Mouse (Mus musculus): ENCODE measurements around the gene Tm4sf5.
"Not testable (repeated sequence)": the region's sequence is repeated elsewhere in the genome, so short reads cannot be mapped to it uniquely, and the experiment has no call there.

Gene Tm4sf5

DNA sequence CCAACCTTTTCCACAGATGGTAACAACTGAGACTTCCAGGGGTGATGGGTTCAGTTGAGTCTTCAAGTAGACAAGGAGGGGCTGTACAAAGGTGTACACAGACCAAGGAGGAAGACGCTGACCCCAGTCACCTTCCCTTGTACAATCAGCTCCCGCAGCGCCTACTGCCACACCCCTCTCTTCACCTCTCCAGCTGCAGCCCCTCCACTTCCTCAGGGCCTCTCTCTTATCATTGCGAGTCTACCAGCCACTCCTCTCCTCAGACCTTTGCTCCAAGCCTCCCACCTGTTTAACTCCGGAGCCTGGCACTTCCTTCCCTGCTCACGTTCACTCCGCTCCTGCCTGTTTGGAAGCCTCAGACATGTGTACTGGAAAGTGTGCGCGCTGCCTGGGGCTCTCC, at the start of gene Tm4sf5:
TSS of gene Tm4sf5 (plus strand) at position 275 of the 400 bp plus-strand sequence.
- no peak for DNase-seq (ENCODE audit: low read depth)

DNA sequence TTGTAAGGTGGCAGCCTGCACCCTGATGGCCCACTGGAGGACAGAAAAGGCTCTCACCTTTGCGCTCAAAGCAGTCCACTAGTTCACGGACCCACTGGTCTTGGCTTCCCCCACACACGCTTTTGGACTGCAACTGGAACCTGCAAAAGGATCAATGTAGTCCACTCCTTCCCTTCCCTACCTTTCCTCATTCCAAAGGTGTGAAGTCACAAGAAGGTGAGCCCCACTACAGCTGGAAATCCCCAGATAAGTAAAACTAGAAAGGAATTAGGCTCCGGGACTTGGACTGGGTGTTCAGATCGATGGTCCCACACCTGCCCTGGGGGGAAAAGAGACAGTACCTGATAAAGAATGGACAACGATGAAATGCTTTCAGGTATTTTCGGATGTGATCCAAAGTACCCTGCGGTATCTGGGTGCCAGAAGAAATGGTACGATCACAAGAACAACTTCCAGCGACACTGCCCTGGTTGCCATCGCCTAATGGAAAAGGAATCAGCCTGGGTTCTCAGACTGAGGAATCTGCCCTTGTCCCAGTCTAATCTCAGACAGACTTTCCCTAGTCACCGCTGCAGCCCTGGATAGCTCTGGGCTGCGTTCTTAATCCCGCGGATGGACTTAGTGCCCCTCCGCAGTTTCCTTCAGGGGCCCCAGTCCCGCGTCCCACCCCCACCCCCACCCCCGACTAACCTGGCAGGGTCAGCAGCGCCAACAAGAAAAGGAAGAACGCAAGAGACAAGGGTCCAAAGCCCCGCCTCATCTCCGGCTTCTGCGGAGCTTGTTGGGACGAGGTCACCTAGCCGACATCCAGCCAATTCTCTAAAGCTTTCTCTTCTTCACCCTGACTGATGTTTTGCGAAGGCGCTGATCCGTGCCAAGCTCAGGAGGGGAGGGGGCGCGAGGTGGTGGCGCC, 46.1 kb upstream of the Tm4sf5 start, which contains the start of gene Zmynd15:
TSS of gene Zmynd15 (plus strand) at position 746 of the 913 bp plus-strand sequence.
- no peak for DNase-seq (ENCODE audit: low read depth)

DNA sequence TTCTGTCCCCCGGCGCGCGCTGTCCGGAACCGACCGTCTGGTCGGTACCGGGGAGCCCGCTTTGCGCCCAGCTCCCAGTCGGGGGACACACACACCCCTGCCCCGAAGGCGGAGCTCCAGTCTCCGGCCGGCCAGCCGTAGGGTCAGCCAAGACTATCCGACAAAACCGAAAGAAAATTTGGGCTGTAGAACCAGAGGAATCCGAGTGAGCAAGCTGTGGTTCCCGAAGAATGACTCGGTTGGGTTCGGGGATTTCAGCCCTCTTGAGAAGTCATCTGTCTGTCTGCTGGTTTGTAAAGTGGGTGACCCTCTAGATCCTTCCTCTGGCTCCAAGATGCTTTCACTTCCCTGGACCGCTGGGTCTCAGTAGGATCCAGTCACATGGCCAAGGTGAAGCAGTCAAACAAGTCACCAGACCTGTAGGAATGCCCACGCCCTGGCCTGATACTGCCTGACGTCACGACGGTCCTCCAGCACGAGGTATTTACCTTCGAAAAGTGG, 45.4 kb upstream of the Tm4sf5 start, which contains the start of gene Cxcl16:
TSS of gene Cxcl16 (minus strand) at position 384 of the 501 bp plus-strand sequence.
- no peak for DNase-seq (ENCODE audit: low read depth)

DNA sequence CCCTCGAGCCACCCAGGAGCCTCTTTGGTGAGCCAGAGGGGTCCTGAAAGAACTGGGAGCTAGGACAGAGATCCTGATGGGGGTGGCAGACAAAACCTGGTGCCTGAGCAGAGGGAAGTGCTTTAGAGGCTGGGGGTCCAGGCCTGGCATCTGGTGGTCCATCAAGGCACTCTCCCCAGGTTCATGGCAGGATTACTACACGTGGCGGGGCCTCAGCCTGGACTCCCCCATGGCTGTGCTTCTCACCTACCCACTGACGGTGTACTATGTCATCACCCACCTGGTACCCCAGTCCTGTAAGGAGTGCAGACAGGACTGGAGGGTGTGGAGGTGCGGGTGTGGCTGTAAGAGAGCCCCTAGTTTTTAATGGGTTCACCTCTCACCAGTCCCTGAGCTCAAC, 41.1 kb upstream of the Tm4sf5 start:
- no peak for DNase-seq (ENCODE audit: low read depth)

DNA sequence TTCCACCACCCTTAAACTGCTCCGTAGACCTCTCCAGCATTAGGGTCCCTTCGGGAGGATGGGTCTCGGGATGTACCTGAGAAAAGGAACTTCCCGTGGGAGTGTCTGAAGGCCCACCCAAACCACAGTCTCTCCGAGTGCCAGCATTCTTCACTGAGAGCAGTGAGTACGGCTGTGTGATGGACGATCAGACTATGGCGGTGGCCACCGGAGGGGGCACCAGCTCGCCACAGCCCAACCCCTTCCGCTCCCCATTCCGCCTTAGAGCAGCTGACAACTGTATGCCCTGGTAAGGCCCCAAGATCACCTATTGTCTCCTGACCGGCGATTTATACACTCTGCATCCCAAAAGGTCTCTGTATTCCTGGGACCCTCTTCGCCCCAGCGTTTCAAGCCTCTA, 39.8 kb upstream of the Tm4sf5 start:
- no peak for DNase-seq (ENCODE audit: low read depth)

DNA sequence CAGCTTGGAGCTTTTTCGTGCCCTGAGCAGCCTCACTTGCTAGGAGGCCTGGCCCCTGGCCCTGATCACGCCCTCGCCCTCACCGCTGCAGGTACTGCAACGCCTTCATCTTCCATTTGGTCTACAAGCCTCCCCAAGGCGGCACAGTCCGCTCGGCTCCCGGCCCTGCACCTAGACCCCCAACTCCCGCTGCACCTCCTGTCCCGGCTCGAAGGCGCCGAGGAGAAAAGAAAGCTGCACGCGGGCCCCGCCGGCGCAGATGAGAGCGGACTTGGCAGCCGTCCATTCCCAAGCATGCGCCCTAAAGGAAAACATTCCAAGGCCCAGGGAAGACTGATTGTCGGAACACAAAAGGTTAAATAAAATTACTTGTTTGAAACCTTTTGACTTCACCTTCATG, 39.2 kb upstream of the Tm4sf5 start:
- DNase-seq (ENCODE audit: low read depth) = no peak

DNA sequence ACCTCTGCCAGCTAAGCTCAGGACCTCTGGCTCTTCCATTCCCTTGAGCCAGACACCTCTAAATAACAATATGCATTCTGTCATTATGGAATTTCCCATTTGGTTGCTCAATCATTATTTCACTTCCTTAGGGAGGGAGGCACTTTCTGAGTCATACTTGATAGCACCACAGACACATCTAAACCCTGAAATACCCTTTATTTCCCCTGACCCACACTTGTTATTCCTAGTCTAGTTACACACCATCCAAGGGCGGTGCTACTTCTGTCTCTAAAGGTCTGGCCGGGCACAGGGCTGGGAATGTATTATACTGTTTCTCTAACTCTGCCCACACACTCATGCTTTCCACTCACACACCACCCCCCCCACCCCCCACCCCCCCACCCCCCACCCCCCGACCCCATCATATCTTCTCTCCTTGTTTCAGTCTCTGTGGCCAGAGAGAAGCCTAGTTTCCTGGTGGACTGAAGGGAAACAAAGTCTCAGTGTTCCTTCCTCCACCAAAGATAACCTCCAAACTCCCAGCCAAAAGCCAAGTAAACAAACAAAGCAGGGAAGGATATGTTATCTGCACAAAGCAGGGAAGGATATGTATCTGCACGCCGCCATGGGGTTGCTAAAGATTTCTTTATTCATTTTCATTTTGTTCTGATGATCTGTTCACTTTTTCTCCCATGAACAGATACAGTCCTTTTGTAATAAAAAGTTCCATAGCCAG, 37.0 kb upstream of the Tm4sf5 start:
- no peak for DNase-seq (ENCODE audit: low read depth)

DNA sequence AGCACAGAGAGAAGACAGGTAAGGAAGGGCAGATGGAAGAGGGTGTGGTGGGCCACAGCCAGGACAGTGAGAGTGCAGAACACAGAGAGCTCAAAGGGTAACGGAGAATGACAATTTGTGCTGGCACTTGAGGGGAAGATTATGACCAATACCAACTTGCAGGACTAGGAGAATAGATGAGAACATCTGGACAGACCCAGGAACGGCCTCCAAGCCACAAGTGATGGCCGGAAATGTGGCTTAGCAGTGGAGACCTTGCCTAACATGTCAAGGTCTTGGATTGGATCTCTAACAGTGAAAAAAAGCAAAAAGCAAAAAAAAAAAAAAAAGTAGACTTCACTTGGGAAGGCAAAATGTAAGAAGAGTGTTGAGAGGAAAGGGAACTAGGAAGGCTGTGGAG, 35.3 kb upstream of the Tm4sf5 start:
- DNase-seq (ENCODE audit: low read depth) = no peak

DNA sequence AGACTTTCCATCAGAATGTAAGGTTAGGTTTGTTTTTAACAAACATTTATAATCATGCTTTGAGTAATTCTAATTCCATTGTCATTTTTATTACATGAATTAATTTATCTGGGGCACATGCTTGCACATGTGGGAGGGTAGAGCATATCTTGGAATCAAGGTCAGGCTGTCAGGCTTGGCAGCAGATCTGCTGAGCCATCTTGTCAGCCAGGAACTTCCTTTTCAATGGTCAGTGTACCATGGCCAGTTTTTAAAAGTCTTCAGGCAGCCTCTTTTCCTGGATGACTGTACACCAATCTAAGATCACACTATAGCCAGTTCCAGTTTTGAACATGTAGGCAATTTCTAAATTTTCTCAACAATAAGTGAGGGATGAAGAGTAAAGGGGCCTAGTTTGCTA, 32.3 kb upstream of the Tm4sf5 start:
- no peak for DNase-seq (ENCODE audit: low read depth)

DNA sequence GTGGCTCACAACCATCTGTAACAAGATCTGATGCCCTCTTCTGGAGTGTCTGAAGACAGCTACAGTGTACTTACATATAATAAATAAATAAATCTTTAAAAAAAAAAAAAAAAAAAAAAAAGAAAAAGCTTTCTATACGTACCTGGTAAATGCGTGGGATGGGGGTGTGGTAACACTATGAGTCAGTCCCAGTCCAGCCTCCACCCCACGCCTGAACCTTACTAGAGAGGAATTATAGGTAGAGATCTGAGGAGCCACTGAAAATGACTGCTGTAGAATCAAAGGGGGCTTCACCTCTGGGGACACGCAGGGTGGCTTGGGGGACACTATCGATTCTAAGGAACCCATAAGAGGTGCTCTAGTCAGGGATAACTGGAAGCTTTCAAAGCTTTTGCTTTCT, 31.8 kb upstream of the Tm4sf5 start:
- not testable (repeated sequence) for DNase-seq (ENCODE audit: low read depth)

DNA sequence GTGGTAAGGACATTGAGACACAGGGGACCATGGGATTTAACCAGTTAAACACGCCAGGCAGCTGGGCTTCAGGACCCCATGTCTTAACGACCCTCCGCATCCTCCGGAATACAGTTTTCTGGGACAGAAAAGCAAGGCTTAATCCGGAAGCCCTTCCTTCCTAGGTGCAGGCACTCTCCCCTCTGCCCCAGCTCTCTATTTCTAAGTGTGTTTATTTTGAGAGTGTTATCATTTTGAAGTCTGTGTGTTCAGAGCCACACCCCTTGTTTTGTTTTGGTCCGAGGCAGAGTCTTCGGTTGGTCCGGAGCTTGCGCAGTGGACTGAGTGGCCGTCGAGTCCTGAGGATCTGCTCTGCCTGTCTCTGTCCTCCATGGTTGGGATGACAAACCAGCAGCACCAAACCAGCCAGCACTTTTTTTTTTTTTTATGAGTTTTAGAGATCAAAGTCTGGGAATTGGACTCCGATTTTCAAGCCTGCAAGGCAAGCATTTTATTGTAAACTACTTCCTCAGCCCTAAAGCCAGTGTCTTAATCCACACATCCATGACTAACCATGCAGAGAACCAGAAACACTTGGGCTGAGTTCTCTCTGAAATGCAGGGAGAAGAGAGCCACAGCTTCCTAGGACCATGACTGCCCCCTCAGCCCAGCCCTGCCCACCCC, 30.0 kb upstream of the Tm4sf5 start:
- DNase-seq (ENCODE audit: low read depth) = no peak

DNA sequence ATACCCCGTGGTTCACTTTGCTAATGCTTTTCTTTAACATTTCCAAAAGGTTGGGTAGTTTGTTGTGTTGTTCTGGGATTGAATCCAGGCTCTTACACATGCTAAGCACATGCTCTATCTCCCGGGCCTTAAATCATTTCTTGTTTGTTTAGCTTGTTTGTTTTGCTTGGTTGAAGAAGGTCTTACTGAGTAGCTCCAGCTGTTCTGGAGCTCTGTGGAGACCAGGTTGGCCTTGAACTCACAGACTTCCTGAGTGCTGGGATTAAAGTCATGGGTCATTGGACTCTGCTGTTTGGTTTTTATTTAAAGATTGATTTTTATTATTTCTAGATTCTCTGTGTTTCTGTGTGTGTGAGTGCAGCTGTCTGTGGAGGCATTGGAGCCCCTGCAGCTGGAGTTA, 19.5 kb upstream of the Tm4sf5 start:
- DNase-seq (ENCODE audit: low read depth) = no peak

DNA sequence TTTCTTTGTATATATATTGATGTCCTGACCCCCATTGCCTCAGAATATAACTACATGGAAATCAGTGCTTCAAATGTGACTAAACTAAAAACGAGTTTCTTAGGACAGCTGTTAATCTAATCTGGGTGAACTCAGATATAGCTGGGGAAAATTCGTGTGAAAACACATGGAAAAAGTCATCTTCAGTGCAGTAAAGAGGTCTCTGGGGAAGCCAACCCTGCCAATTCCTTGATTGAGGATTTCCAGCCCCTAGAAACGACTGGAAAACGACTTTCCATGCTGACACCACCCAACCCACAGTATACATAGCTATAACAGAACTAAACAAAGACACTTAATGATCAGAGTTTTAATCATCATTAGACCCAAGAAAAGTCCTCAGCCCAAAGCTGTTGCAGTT, 17.2 kb upstream of the Tm4sf5 start:
- no peak for DNase-seq (ENCODE audit: low read depth)

DNA sequence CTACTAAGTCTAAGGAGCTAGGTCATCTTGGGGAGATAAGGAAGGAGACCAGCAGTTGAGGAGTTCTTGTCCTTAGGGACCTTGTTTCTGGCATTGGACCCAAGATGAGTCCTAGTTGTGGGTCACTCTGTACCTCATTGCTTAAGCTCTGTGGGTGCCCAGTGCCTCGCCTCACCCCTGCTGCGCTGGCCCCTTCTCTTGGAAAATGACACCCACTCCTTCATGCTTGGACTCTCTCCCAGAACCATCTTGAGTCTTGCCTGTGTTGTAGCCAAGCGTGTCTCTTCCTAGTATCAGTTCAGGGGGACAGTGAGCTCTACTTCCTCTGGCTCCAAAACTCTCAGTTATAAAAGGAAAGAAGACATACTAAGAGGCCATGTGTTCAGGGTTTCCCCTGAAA, 15.9 kb upstream of the Tm4sf5 start:
- DNase-seq (ENCODE audit: low read depth) = no peak

DNA sequence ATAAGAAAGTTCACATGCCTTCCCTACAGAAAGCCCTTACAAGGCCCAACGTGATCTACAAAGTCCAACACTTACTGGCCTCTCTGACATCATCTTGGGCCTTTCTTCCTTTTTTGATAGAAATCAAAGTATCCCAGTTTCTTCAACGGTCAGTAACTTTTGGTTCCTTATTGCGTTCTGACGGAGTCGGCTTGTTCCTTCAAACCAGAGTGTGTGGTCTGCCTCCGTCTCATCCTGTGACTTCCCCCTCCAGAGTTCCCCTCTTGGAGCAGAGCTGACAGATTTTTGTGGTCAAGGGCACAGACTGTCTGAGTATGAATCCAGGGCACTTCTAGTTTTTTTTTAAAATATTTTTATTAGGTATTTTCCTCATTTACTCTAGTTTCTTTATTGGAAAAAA, 15.4 kb upstream of the Tm4sf5 start:
- no peak for DNase-seq (ENCODE audit: low read depth)

DNA sequence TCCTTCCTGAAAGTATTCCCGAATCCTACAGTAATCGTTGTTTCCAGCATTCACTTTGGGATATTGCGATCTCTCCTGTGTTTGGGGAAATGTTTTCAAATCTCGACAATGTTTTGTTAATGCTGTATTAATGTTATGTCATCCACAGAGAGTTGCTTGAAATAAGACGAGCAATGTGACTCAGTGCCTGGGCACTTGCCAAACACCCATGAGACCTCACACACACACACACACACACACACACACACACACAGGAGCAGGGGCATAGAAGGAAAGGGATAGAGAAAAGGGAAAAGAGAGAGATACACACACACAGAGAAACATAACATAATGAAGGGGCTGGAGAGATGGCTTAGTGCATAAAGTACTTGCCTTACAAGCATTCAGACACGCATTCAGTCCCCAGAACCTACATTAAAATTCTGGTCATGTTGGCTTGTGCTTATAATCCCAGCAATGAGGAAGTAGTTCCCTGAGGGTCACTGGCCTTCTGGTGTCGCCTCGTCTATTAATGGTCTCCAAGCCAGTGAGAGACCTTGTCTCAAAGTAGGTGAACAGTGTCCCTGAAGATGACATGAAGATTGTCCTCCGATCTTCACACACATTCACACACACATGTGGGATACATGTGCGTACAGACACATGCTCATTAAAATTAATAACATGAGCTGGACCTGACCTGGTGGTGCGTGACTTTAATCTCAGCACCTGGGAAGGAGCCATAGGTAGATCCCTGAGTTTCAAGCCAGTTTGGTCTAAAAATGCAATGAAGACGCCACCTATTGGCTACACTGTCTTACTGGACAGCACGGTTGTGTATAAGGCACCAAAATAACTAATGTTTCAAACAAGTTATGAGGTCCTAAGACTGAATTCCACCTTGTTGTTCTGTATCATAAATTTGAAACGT, 5.2 kb upstream of the Tm4sf5 start:
- peak; percentile 48 for DNase-seq (ENCODE audit: low read depth)

DNA sequence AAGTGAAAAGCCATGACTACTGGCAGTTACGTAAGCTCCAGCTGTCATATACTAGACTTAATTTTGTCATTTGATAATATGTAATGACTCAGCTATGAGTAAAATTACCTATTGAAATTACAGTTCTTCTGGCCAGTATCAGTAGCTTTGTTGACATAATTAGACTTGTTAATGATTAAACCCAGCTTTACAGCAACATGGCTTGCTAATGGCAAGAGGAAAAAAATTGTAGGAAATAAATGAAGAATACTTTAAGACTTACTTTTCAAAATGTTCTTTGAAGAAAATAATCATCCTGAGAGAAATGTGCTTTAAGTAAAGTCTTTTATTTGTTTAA, 4.6 kb upstream of the Tm4sf5 start:
- DNase-seq (ENCODE audit: low read depth) = no peak

DNA sequence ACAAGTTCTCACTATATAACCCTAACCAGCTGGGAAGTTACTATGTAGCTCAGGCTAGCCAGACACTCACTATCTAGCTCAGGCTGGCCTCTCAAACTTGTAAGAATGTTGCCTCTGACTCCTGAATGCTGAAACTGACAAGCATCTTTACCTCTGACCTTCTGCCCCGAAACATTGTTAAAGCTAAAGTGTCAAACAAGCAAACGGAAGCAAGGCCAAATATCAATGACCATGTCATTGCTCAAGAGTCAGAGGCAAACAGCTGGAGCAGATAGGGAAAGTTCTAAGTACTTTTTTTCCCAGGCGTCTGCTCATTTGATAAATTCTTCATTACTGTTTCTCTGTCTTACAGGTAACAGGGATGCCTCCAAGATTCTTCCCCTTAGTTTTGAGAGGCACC, 3.0 kb upstream of the Tm4sf5 start:
- no peak for DNase-seq (ENCODE audit: low read depth)

DNA sequence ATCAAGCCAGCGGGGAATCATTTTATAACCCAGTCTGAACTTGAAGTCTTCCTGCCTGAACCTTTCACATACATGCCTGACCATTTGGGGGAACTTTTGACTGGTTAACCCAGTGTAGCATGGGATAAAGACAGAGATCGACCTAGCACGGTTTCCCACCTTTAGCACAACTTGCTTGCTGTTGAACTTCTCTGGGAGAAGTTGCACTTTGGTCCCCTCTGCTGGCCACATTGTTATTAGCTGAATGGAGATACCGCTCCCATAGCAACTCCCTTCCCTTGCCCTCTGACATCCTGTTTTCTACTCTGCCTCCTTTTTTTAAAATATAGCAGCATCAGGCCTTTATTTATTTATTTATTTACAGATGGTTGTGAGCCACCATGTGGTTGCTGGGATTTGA, 1.3 kb downstream of the Tm4sf5 start:
- peak; percentile 87 for DNase-seq (ENCODE audit: low read depth)

DNA sequence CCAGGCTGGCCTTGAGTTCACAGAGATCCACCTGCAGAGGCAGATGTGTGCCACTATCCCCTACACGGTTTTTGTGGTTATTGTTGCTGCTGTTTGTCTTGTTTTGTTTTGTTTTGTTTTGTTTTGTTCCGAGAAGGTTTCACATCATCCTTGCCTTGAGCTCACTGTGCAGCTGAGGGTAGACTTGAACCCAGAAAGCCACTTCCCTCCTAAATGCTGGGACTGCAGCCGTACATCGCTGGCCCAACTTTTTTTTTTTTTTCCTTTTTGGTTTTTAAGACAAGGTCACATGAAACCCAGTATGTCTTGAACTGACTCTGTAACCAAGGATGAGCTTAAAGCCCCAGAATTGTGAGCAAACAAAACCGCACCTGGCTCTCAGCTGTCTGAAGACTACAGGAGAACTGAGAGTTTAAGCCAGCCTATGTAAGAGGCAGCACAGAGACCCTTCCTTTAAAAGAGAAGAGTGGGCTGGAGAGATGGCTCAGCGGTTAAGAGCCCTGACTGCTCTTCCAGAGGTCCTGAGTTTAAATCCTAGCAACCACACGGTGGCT, 2.0 kb downstream of the Tm4sf5 start:
- DNase-seq (ENCODE audit: low read depth) = no peak

Measured in naive thymus-derived CD4-positive, alpha-beta T cell, adult 2 months (primary cell).